Mouse (Mus musculus) limb, embryonic 14.5 days (tissue): ENCODE measurements at regions not wholly inside any gene's neighbourhood (a gene's known extent, or its start where the extent isn't known, plus 50 kb on each side); places are given as distances from the start of the nearest gene placed in this dataset.

Experiments
- ATAC-seq: fragments of 200-750 bp; cut with Nextera tagmentation; 2 replicates; pipeline ENCODE4 v1.8.0; 2017; ENCODE audit warnings: low read depth, moderate number of reproducible peaks, moderate TSS enrichment; ENCODE audit not compliant: low FRiP score
- DNase-seq: peaks from one replicate; pipeline ENCODE4 v3.0.0-alpha.2; 2015; ENCODE audit warnings: low spot score
- H3K27ac ChIP-seq: fragments of 300-500 bp; sonication (generic); replicated peaks from 2 replicates; pipeline ENCODE4 v1.5.1; 2014; ENCODE audit warnings: low read depth, mild to moderate bottlenecking, low read length, moderate library complexity, mixed read lengths
- H3K27me3 ChIP-seq: fragments of 300-500 bp; sonication (generic); 2 replicates; pipeline ENCODE4 v1.6.1; 2014; ENCODE audit warnings: low read length, mixed read lengths; ENCODE audit not compliant: control insufficient read depth, insufficient read depth
- H3K36me3 ChIP-seq: fragments of 300-500 bp; sonication (generic); 2 replicates; pipeline ENCODE4 v1.6.1; 2014; ENCODE audit warnings: mild to moderate bottlenecking, low read length, moderate library complexity, mixed read lengths; ENCODE audit not compliant: control insufficient read depth, insufficient read depth
- H3K4me1 ChIP-seq: fragments of 300-500 bp; sonication (generic); 2 replicates; pipeline ENCODE4 v1.6.1; 2014; ENCODE audit warnings: antibody characterized with exemption, low read length, mixed read lengths; ENCODE audit not compliant: control insufficient read depth, insufficient read depth
- H3K4me2 ChIP-seq: fragments of 300-500 bp; sonication (generic); replicated peaks from 2 replicates; pipeline ENCODE4 v1.6.1; 2014; ENCODE audit warnings: low read depth, mild to moderate bottlenecking, low read length, moderate library complexity; ENCODE audit not compliant: severe bottlenecking
- H3K4me3 ChIP-seq: fragments of 300-500 bp; sonication (generic); replicated peaks from 2 replicates; pipeline ENCODE4 v1.5.1; 2014; ENCODE audit warnings: low read length
- H3K9ac ChIP-seq: fragments of 300-500 bp; sonication (generic); 2 replicates; pipeline ENCODE4 v1.6.1; 2014; ENCODE audit warnings: mild to moderate bottlenecking, low read depth, low read length, moderate library complexity; ENCODE audit not compliant: severe bottlenecking
- H3K9me3 ChIP-seq: fragments of 300-500 bp; sonication (generic); 2 replicates; pipeline ENCODE4 v1.6.1; 2016; ENCODE audit warnings: low read length; ENCODE audit not compliant: control insufficient read depth
- POLR2A ChIP-seq: fragments of 200-500 bp; IDR thresholded peaks from 2 replicates; pipeline ENCODE4 v1.8.0; 2012; ENCODE audit warnings: inconsistent platforms, mild to moderate bottlenecking, moderate library complexity, borderline replicate concordance; ENCODE audit not compliant: insufficient read depth, insufficient read length; ENCODE audit errors: extremely low read depth
- WGBS: fragments of 180-500 bp; shearing (Covaris S2); extraction: QIAGEN DNeasy Blood & Tissue Kit; methylation state at CpG from one replicate; pipeline ENCODE4 v1.1.7; 2014; 5-methylcytosine and 5-hydroxymethylcytosine counted together

DNA sequence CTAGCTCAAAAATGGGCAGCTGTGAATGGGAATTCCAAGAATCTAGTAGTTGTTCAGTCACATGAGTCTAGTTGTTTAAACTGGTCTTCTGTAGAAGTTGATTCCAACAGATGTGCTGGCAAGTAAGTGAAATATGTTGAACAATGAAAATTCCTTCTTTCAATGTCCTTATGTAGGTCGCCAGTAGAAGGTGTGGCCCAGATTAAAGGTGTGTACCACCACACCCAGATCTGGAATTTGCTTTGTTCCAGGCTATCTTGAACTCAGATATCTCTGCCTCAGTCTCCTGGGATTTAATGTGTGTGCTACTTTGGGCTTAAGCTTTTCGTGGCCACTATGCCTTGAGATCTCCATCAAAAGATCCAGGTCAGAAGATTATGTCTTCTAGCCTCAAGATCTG lies 279.7 kb upstream of the Slc10a2 start:
- H3K36me3 ChIP-seq: no peaks in the 10 kb centered on the region
- H3K27me3 ChIP-seq: no peaks in the 10 kb centered on the region
- H3K9ac ChIP-seq: no peak overlapping the region
- DNase-seq (no peak), ATAC-seq (no peak)
- no peaks in the 10 kb centered on the region for H3K4me1 ChIP-seq
- H3K4me3 ChIP-seq: no peak overlapping the region
- no peak overlapping the region for H3K27ac ChIP-seq
- WGBS: 76% methylated on average over 2 of the region's 2 CpGs
- H3K4me2 ChIP-seq: no peak overlapping the region
- H3K9me3 ChIP-seq: no peaks in the 10 kb centered on the region
- TF ChIP-seq POLR2A: no peak

DNA sequence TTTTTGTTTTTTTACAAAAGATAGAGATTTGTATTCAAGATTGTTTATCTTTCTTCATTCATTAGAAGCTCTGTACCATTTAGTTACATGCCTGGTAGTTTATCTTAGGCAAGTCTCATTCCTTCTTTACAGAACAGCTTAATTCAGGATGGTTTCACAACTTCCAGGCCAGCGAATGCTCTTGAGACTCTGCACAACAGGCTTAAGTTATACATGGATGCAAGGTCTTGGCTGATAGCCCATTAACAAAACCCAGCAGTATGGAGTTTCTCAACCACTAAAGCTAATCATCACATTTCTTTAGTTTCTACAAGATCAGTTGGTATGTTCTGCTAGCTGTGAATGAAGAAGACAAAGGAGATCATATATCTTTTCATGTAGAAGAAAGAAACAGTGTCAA lies 272.9 kb upstream of the Slc10a2 start:
- no peak overlapping the region for H3K9ac ChIP-seq
- H3K4me1 ChIP-seq: no peaks in the 10 kb centered on the region
- TF ChIP-seq POLR2A: no peak
- H3K4me2 ChIP-seq: no peak overlapping the region
- WGBS: 87% methylated on average over 1 of the region's 1 CpGs
- no peak; the same call in 1 of the 2 replicates for ATAC-seq
- no peaks in the 10 kb centered on the region for H3K27me3 ChIP-seq
- H3K27ac ChIP-seq: no peak overlapping the region
- H3K4me3 ChIP-seq: no peak overlapping the region
- DNase-seq: no peak
- no peaks in the 10 kb centered on the region for H3K36me3 ChIP-seq
- H3K9me3 ChIP-seq: no peaks in the 10 kb centered on the region

DNA sequence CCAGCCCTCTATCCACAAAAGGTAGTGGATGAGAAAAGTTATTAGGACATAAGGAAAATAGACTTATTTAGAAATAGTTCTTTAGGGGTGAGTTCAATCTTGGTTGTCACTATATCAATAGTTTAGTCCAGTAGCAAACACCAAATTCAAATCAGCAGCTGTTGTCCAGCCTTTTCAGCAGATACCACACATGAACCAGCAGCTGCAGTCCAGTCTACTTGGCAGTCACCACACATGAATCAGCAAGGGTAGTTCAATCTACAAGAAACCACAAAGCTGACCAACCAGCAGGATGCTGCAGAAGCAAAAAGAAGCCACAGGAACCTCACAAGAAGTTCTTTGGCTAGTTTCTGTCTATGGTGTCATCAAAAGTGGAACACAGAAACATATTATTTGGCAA lies 234.8 kb upstream of the Slc10a2 start:
- TF ChIP-seq POLR2A: no peak
- DNase-seq (no peak), ATAC-seq (no peak)
- H3K4me2 ChIP-seq: no peak overlapping the region
- no peaks in the 10 kb centered on the region for H3K27me3 ChIP-seq
- H3K4me1 ChIP-seq: no peaks in the 10 kb centered on the region
- H3K4me3 ChIP-seq: no peak overlapping the region
- H3K36me3 ChIP-seq: no peaks in the 10 kb centered on the region
- no peak overlapping the region for H3K9ac ChIP-seq
- no peak overlapping the region for H3K27ac ChIP-seq
- no peaks in the 10 kb centered on the region for H3K9me3 ChIP-seq

DNA sequence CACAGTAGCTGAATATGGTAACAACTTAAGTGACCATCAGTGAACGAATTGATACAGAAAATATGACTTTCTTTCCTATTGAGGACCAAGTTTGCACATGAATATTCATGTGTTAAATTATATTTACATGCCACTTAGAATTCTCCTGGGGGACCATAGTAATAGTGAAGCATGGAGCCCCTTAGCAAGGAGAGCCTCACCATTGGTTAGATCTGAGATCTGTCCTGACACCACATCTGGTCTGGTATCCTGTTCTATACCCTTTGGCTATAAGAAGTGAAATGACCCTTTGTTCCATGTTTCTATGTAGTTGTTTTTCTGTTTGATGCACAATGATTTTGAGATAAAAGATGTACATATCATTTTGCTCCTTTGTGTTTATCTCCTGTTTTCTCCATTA lies 209.4 kb upstream of the Slc10a2 start:
- Histone ChIP-seq H3K4me2 (no peak overlapping the region), H3K27me3 (no peaks in the 10 kb centered on the region), H3K36me3 (no peaks in the 10 kb centered on the region), H3K9ac (no peak overlapping the region), H3K27ac (no peak overlapping the region), H3K4me1 (no peaks in the 10 kb centered on the region), H3K4me3 (no peak overlapping the region), H3K9me3 (no peaks in the 10 kb centered on the region)
- ATAC-seq (no peak), DNase-seq (no peak)
- no peak for TF ChIP-seq POLR2A
- 86% methylated on average over 1 of the region's 1 CpGs for WGBS

DNA sequence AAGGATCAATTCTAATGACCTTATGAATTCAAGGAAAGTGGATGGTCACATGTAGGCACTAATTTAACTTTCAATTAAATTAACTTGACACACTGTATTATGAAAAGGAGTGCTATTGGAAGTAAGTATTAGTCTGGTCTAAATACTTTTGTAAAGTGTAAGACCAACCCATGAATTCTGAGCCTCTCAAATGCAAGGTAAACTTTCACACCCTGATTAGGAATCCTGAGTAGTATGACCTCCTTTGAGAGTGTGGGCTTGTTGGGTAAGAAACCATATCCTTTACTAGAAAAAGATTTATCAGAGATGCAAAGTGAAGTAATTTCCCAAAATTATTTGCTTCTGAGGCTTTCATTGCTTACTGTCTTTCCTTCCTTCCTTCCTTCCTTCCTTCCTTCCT lies 194.8 kb upstream of the Slc10a2 start:
- Histone ChIP-seq H3K9me3 (no peaks in the 10 kb centered on the region), H3K9ac (no peak overlapping the region), H3K4me1 (no peaks in the 10 kb centered on the region), H3K4me3 (no peak overlapping the region), H3K27me3 (no peaks in the 10 kb centered on the region), H3K36me3 (no peaks in the 10 kb centered on the region), H3K4me2 (no peak overlapping the region), H3K27ac (no peak overlapping the region)
- DNase-seq (no peak), ATAC-seq (no peak)
- TF ChIP-seq POLR2A: no peak

DNA sequence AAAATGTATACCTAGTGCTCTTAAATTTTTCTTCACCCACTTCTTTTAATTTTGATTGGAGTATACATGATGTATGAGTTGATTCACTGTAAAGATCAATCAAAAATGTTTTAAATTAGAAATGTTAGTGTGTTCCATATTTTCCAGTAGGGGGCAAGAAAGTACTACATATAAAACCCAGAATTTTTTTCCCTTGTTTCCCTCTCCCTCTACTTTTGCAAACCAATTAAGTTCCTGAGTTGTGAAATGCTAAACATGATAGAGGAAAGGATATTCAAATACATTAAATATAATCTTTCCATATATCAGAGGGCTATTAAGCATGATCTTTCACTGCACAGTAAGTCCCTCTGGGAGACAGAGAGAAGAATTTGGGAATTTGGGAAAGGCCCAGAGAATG lies 192.0 kb upstream of the Slc10a2 start:
- Histone ChIP-seq H3K9me3 (no peaks in the 10 kb centered on the region), H3K4me3 (no peak overlapping the region), H3K4me1 (no peaks in the 10 kb centered on the region), H3K36me3 (no peaks in the 10 kb centered on the region), H3K27ac (no peak overlapping the region), H3K27me3 (no peaks in the 10 kb centered on the region), H3K4me2 (no peak overlapping the region), H3K9ac (no peak overlapping the region)
- no peak for ATAC-seq
- DNase-seq: peak; percentile 23
- no peak for TF ChIP-seq POLR2A
